Mouse (Mus musculus): ENCODE data around the gene Kcnip1.

The Kcnip1 gene

DNA sequence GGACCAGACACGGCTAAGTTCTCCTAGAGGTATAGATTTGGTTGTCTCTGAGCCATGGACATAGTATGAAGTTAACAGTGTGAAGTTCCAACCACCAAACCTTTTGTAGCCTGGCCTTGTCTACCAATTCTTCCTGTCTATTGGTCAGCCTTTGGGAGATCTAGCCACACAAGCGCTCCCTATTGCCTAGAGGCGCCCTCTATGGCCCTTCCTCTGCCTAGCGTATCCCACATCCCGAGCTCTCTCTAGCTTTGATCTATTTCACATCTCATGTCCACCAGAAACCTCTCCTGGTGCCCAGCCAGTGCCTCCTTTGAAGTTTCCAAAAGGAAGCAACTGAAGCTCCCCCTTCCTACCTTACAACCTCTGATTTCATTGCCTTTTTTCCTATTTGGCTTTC, 147.0 kb downstream of the Kcnip1 start:
- no peak for DNase-seq (ENCODE audit: extremely low read depth, low read depth)

DNA sequence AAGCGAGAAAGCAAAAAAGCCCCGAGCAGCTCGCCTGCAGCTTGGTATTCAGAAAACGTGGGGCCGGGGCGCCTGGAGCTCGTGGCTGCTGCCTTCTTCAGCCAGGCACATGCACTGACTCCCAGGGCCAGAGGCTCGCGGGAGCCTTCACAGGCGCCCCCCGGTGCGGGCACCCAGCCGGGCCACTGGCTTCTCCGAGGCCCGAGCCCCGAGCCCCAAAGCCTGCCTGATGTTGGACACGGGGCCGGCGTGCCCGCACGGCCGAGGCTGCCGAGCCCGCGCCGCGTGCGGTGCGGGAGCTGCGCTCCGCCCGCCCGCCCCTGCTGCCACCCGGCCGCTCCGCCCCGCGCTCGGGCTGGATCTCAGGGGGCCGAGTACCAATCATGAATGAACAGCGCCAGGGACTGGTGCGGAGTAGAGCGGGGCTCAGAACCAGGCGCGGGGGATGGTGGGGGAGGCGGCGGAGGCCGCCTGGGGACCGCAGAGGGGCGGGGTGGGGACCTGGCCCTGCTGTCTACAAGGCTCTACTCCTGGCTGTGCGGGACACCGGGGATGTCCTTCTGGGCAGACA, 149.6 kb downstream of the Kcnip1 start:
- DNase-seq (ENCODE audit: extremely low read depth, low read depth): no peak

DNA sequence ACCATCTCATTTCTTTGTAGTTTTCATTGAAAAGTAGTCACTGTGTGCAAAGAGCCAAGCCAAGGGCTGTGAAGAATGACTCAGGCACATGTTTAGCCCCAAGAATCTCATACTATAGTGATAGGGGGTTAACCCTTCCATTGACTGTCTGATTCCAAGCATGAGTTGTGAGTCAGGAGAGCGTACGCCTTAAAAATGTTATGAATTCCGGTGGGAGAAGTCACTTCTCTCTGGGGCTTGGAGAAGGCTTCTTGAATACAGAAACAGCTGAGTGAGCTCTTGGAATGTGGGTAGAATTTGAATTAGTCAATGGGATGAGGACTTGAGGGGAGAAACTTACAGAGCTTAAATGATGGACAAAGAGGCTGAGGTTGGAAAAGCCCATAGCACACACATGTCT, 153.9 kb downstream of the Kcnip1 start:
- no peak for DNase-seq (ENCODE audit: extremely low read depth, low read depth)

DNA sequence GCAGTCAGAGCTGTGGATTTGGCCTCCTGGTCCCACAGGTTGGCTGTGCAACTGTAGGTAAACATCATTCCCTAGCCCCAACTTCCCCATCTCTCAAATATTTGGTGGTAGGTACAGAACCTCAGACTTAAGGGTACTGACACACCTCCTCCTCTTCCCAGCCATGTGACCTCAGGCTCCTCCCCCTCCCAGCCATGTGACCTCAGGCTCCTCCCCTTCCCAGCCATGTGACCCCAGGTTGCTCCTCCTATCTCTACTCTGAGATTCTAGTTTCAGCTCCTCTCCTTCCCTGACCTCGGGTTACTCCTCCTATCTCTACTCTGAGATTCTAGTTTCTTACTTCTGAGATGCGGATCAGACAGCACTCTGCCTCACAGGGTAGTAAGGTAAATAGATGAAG, 163.2 kb downstream of the Kcnip1 start:
- no peak for DNase-seq (ENCODE audit: extremely low read depth, low read depth)

DNA sequence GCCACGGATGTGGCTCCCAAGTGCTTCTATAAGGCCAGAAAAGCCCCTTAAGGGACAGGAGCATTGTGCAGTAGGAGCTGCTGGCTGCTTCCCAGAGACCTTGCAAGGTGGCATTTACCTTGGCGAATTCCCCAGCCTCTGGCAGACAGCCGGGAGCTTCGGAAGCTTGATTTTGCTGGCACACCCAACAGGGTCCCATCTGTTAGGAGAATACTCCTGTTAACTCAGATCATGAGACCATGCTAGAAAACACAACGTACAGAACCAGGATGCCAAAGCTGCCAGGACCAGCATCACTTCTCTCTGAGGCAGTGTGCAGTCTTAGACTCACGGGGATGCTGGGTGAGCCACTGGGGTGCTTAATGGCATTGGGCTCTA, 165.1 kb downstream of the Kcnip1 start:
- no peak for DNase-seq (ENCODE audit: extremely low read depth, low read depth)

DNA sequence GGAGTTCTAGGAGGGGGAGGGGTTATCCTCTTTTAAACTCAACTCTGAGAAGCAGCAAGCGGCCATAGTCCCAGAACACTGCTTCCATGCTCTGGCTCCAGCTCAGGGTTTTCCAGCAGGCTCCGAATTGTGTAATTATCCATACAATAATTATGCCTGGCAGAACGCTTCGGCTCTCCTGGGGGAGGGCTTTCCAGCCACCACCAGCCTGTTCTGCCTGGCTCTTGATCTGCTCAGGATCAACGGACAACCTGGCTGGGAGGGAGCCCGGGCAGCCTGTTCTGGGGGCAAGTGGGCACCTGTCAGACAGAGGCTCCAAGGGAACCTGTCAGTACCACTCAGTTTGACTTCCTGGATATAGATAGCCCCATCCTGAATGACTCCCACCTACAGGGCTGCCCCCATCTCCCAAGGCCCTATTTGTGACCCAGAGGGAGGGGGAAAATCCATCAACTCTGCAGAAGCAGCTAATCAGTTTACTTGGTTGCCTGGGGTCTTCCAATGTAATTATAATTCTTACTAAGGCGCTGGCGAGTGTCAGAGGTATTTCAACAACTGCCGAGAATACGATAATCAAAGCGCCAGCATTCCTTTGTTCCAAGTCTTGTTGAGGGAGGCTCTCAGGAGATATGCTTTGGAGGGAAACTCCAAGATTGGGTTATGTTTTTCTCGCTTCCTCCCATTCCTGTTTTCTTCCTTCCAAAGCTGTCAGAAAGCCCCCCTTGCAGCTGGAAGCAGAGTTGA, 165.7 kb downstream of the Kcnip1 start:
- DNase-seq (ENCODE audit: extremely low read depth, low read depth): no peak

DNA sequence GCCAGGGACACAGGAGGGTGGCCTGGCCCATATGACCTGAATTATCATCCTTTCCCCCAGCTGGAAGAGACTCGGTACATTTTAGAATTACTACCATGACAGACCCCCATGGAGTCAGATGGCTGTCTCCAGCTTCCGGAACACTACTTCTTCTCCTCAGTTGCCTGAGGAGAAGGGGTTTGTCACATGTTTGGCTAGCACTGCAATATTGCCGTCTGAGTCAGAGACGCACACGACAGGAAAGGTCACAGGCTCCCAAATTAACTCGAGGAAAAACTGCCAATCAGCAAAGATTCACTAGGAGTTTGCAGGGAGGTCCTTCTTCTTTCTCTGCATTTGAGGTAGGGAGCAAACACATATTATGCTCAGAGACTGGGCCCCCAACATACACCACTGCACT, 168.2 kb downstream of the Kcnip1 start:
- DNase-seq (ENCODE audit: extremely low read depth, low read depth): no peak

DNA sequence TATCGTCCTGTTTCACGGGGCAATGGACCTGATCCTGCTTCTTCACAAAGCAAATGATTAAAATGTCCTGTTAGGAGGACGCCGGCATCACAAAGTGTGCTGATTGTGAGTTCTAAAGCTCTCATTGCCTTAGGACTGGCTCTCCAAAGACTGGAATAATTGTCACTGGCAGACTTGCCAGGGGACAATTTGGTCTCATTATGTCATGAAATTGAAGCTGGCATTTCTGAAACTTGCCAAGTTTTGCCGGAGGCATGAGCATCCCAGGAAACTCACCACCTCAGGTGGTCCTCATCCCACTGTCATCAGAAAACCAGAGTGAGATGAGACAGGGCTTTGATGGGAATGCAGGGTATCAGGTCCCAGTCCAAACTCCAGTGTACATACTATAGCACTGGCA, 171.6 kb downstream of the Kcnip1 start:
- no peak for DNase-seq (ENCODE audit: extremely low read depth, low read depth)

DNA sequence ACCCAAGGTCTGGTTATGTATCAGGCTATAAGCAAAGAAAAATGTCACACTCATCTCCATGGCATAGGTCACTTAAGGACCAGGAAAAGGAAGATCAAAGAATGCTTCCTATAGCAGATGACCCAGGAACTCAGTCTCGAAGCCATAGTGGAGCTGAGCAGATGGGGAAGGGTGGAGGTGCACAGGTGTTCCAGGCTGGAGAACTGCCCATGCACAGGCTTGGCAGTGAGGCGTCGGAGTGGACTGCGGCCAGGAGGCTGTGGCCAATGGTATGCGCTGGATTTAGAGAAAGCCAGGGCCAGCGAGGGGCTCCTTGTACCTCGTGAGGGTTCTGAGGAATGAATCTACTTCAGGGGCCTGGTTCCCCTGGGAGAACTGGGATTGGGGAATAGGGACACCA, 172.1 kb downstream of the Kcnip1 start:
- DNase-seq (ENCODE audit: extremely low read depth, low read depth): no peak

DNA sequence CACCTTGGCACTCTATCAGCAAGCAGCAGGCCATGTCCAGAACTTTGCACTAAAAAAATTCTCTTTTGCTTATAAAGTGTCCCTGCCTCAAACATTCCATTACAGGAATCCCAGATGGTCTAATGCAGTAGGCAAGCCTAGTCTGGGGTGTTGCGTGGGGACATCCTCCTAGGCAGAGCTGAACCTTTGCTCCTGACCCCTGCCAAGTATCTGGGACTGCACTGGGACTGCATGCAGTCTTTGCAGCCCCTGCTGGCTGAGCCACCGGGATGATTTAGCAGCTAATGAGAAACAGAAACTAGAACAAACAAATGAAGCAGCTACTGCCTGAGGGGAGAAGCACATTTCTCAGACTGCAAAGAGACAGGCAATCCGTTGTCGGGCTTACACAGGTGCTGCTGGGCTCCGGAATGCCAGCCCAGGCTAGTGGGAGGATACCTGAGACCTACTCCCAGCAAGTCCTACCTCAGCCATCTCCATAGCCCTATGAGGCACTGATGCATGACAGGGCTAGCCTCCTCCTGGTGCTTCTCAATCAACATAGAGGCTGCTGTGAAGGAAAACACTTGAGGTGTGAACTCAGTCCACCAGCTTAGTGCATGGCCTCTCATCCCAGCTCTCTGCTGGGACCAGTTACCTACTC, 174.0 kb downstream of the Kcnip1 start:
- no peak for DNase-seq (ENCODE audit: extremely low read depth, low read depth)

DNA sequence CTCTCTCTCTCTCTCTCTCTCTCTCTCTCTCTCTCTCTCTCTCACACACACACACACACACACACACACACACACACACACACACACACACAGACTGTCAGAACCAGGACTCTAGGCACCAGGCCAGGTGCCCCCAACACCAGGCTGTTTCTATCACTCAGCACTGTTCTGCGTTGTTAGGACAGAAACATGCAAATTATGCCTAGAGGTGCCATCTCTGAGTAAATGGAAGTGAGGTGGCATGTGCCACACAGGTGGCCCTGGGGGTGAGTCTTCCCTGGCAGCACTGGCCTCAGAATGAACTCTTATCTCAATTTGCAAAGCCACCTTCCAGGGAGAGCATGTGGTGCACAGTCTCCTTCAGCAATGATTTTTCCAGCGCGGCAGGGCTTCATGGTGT, 176.9 kb downstream of the Kcnip1 start:
- DNase-seq (ENCODE audit: extremely low read depth, low read depth): no peak

DNA sequence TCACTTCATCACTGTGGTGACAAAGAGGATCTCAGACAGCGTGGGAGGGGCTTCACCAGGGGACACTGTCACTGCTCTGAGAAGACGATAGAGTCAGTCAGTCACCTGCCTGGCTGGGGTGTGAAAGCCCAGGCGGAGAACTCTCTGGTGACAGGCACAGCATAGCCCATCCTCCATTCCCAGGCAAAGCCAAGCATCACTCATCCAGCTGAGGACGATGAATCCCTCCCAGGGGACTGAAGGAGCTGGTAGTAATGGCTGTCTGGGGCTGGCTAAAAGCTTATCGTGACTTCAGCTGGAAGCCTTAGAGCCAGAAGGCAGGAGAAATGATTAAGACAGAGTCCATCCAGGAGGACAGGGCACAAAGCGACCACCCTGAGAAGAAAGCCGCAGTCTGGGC, 182.8 kb downstream of the Kcnip1 start:
- DNase-seq (ENCODE audit: extremely low read depth, low read depth): no peak

DNA sequence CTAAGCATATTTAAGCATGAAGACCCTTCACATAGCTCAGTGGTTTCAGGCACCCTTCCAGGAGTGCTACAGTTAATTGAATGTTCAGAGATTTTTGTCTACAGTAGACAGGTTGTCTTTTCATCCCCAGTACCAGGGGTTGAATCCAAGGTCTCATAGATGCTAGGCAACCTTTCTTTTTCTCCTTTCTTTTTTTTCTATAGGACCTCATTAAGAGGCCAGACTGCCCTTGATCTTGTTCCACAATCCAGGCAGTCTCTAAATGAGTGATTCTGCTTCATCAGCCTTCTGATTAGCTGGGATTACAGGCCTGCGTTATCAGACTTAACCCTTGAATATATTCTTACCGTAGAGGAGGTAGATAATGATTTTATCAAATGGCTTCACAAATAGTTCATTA, 189.9 kb downstream of the Kcnip1 start:
- no peak for DNase-seq (ENCODE audit: extremely low read depth, low read depth)

DNA sequence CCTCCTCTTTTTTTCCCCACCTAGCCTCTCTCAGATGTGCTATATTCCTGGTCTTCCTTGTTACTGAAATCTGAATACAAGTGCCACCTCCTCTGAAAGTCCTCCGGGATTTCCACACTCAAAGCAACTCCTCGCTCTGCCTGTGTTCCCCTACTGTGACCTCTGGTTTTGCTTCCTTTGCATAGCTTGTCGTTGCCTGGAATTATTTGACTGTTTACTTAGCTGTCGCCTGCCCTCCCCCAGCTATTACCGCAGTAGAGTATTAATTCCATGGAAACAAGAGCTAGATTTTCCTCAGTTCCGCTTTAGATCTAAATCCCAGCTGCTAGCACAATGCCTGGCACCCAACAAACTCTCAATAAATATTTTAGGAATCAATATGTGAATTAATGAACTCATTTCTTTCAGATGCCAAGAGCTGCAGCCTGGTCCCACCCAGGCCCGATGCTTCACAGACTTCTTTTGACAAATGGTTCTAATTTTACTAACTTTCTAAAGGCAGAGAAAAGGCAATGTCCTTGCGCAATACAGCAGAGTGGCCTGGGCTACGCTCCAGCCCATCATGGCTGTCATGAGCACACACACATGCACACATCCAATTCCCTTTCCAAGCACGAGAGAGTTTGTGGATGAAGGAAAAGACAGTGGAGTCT, 192.4 kb downstream of the Kcnip1 start:
- DNase-seq (ENCODE audit: extremely low read depth, low read depth): no peak

DNA sequence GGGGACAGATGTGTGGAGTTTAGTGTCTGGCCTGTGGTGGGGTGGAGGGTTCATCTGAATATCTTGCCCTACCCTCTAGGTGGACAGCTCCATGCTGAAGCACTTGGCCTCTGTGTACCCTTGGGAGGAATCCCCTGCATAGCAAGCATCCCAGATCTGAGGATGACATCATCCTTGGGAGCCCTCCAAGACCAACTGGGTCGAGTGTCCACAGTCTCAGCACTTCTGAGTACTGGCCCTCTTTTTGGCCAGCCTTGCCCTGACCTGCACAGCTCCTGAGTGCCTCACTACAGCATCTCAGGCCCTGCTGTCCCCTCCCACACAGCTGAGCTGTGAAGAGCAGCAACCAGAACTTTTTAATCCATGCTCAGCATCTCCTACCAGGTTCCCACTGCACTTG, 193.0 kb downstream of the Kcnip1 start:
- no peak for DNase-seq (ENCODE audit: extremely low read depth, low read depth)

DNA sequence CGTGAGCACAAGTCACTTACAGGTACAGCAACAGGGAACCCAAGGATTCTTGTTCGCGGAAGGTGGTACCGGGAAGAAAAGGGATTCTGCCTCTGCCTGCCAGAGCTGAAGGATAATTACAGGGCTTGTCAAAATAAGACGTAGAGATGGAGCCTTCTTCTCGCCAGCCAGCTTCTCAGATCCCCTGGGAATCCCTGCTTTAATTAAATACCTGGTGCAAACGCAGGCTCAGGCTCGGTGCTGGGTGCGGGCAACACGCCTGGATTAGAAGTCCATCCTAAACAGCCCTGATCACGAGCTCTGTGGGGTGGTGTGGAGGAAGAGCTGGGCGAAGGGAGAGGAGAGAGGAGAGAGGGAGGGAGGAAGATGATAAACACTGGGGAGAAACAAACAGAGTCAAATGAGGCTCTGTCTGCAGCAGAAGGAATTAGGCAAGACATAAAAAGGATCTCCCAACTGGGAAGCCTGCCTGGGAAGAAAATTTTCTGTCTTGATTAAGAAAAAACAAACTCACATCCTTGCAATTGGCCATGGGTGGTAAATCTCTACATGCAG, 194.8 kb downstream of the Kcnip1 start:
- no peak for DNase-seq (ENCODE audit: extremely low read depth, low read depth)

DNA sequence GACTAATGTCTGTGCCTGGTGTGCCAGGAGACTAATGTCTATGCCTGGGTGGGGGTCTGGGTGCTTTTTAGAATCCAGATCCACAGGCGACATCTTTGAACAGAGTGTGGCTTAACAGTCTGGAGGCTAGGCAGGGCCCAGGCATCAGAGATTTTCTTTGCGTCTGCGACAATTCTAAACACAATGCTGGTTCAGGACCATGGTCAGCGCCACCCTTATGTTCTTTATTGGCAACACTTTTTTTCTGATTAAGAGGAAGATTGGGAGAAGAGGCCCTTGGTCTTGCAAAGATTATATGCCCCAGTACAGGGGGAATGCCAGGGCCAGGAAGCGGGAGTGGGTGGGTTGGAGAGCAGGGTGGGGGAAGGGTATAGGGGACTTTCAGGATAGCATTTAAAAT, 205.6 kb downstream of the Kcnip1 start:
- DNase-seq (ENCODE audit: extremely low read depth, low read depth): no peak

DNA sequence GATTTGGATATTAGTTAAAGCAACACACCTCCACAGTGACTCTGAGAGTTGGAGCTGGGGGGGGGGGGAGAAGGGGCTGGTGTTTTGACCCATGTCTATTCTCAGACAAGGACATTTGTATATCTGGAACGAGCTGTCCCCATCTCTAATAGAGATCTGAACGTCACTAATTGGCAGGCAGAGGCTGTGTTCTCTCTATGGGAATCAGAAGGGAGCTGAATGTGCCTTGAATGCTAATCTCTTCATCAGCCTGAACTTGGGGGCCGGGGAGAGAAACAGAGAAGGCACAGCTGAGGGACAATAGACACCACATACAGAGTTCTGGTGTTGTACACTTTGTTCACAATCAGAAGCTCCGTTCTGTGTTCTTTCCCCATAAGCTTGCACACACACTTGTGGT, 206.4 kb downstream of the Kcnip1 start:
- no peak for DNase-seq (ENCODE audit: extremely low read depth, low read depth)

DNA sequence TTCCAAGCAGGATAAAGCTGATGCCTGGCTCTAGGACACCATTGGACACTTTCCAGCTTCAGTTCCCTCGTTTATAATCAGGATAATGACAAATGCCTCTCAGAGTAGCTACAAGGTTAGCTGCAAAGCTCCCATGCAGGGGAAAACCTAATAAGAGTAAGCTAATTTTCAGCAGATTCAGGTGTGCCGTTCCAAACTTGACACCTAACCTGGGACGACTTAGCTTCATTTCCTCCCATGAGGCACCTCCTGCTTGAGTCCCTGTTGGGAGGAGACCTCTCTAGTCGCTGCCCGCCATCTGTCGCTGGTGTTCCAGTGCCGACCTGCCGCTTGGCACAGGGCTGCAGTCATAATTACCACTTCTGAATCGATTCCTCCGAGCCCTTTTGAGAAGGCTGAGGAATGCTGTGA, 211.4 kb downstream of the Kcnip1 start:
- DNase-seq (ENCODE audit: extremely low read depth, low read depth): no peak

DNA sequence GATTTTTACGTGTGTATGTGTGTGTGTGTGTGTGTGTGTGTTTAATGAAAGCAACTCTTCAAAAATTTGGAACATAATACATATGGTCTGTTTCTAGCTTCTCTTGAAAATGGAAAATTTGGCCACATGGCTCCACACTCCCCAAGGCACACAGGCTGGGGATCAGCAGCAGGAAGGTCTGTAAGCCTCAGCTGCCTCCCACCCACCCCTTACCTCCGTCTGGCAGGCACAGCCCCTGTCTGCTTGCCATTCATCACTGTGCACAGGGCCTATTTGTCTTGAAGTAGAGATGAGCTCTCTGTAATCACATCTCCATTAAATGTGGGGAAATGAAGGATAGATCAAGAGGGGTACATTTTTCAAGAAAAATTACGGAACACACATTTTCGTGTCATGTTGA, 212.7 kb downstream of the Kcnip1 start:
- DNase-seq (ENCODE audit: extremely low read depth, low read depth): no peak

DNA sequence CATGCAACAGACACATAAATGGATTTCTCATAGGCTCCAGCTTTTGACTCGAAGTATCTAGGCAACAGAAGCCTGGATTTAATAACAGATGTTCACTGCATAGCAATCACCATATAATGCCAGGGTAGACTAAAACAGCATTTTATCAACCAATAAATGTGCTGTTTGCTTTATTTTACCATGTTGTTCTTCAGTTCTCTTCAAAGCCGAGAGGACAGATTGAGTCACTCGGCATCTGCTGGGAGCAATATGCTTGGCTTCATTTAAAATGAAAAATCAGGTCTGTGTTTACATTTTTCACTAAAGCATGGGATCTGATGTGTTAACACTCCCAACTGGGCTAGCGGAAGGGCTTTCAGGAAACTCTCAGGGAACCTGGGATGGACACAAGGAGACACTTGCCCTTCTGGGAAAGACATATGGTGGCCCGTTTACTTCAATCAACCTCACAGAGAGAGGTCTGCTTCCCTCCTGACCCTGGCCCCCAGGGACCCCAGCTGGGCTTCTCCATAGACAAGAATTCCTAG, 220.3 kb downstream of the Kcnip1 start:
- DNase-seq (ENCODE audit: extremely low read depth, low read depth): no peak

DNA sequence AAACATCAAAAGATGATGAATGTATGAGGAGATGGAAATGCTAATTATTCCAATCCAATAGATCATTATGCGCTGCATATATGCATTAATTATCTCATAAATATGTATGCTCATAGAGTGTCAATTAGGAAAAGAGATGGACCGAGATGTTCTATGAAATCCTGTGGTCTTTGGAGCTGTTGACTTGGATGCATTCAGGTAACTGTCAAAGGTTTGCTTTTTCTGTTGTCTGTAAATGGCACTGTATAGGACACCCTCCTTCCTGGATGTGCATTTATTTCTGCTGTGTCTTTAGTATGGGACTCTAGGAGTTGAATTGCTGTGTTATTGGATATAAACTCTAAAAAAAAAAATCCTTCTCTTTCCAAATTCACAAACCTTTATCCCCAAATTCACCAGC, 220.9 kb downstream of the Kcnip1 start:
- DNase-seq (ENCODE audit: extremely low read depth, low read depth): no peak

Data from MEL-GATA-1-ER (cell line).